Mouse (Mus musculus) CD4-positive, CD25-positive, alpha-beta regulatory T cell, adult 4 months (primary cell): Measurements from ENCODE around the gene Vmn1r35. TPM values are rescaled to one million over a fixed set of nuclear protein-coding genes. Genes with fewer than 3 reads are reported as not detected.
"Not testable (repeated sequence)": the region's sequence is repeated elsewhere in the genome, so short reads cannot be mapped to it uniquely, and the experiment has no call there.

ENCODE experiments used
- ATAC-seq: one replicate; pipeline ENCODE4 v1.8.0; 2017
- polyA plus RNA-seq, 2 experiments: library from polyadenylated mRNA; unstranded; fragments of 100-300 nt; shearing (Covaris generic); gene quantifications; one replicate each; pipeline ENCODE4 v1.2.1; 2017

Gene Vmn1r35
- polyA plus RNA-seq: not detected

DNA sequence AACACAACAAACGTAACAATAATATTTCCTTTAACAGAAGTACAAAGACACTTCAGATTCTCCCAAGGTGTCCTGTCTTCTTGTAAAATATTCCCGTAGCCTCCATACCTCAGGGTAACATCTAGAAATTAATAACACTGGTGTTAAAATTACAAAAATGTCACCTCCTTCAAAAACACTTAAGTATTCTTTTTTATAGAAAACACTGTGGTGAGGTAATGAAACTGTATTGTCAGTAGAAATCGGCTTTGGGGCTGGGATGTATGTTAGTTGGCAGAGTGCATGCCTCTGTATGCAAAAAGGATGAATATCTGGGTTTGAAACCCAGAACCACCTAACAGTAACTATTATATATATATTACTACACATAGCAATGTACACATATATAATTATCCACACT lies at the start of gene Vmn1r35:
Gene Vmn1r35 (minus strand): TSS at position 101 of the 400 bp plus-strand sequence.
- no peak for ATAC-seq

DNA sequence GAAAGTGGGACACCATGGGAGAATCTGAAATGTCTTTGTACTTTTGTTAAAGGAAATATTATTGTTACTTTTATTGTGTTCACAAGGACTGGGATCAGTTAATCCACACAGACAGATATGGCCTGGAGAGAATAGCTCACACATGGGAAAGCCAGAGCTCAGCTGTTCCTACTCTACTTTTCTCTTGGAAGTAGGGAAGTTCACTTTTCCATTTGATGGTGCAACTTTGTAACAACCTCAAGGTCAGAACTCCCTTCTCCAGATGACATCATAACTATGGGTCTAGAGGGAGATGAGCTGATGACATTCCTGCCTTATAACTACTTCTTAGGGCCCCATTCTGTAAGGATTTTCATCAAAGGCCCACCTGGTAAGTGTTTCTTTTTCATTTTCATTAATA lies 43.4 kb upstream of the Vmn1r35 start, which contains the start of gene Vmn1r37:
Gene Vmn1r37 (plus strand): TSS at position 301 of the 400 bp plus-strand sequence.
- ATAC-seq: not testable (repeated sequence)

DNA sequence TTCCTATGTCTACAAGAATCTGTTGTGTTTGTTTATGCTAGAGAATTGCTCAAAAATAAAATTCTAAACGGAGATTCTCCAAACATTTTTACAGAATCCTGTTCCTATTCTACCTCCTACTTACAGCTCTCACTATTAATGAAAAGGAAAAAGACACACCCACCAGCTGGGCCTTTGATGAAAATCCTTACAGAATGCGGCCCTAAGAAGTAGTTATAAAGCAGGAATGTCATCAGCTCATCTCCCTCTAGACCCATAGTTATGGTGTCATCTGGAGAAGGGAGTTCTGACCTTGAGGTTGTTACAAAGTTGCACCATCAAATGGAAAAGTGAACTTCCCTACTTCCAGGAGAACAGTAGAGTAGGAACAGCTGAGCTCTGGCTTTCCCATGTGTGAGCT lies 33.4 kb upstream of the Vmn1r35 start, which contains the start of gene Vmn1r36:
Gene Vmn1r36 (minus strand): TSS at position 101 of the 400 bp plus-strand sequence.
- ATAC-seq: not testable (repeated sequence)

DNA sequence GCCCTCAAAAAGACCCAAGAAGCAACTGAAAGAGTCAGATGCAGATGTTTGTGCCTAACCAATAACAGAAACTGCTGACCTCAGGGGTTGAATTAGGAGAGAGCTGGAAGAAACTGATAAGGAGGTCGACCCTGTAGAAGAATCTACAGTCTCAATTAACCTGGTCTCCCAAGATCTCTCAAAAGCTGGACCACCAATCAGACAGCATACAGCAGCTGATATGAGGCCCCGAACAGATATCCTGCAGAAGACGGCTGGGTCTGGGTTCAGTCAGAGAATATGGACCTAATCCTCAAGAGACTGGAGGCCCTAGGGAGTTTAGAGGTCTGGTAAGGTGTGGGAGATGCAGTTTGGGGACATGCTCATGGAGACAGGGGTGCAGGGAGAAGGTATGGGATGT lies 28.1 kb upstream of the Vmn1r35 start:
- ATAC-seq: no peak

DNA sequence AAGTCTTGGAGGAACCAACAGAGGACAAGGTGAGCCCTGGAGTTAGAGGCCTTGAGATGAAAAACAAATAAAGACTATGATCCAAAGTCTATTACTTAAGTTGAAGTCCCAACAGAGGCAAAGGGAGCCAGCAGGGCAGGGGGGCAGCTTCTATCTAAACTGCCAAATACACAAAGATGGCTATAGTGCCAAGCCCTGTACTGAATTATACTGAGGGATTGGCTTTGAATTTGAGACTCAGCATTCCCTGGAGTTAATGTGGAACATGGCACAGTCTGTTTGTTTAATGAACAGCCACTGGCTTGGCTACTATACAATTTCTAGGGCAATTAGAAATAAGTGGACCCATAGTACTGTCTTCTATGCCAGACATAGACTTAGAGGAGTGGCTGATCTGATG lies 23.2 kb upstream of the Vmn1r35 start:
- ATAC-seq: no peak

DNA sequence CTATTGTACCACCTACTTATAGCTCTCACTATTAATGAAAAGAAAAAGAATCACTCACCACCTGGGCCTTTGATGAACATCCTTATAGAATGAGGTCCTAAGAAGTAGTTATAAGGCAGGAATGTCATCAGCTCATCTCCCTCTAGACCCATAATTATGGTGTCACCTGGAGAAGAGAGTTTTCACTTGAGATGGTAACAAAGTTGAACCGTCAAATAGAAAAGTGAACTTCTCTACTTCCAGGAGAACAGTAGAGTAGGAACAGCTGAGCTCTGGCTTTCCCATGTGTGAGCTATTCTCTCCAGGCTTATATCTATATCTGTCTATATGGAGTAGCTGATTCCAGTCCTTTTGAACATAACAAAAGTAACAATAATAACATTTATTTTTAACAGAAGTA lies 41.9 kb downstream of the Vmn1r35 start, which contains the start of gene Vmn1r34:
Gene Vmn1r34 (minus strand): TSS at position 101 of the 400 bp plus-strand sequence.
- ATAC-seq: no peak

Other genes with a start within 250 kb of the Vmn1r35 start
- 10 to 100 TPM; 25.8 to 28.3 TPM for gene Mad2l1, start 150.5 kb downstream of the Vmn1r35 start, polyA plus RNA-seq
- gene Vmn1r32, start 125.8 kb downstream of the Vmn1r35 start, polyA plus RNA-seq: under 1 TPM in 1 of 2 experiments, not detected in 1; 0.12 TPM
- gene Vmn1r33, start 67.6 kb downstream of the Vmn1r35 start, polyA plus RNA-seq: not detected
- not detected for gene Vmn1r34, start 42.0 kb downstream of the Vmn1r35 start, polyA plus RNA-seq
- not detected for gene Vmn1r36, start 33.3 kb upstream of the Vmn1r35 start, polyA plus RNA-seq
- not detected for gene Vmn1r37, start 43.5 kb upstream of the Vmn1r35 start, polyA plus RNA-seq
- gene Vmn1r38, start 96.7 kb upstream of the Vmn1r35 start, polyA plus RNA-seq: not detected
- not detected for gene Vmn1r39, start 124.7 kb upstream of the Vmn1r35 start, polyA plus RNA-seq
- gene Gng12, start 210.5 kb upstream of the Vmn1r35 start, polyA plus RNA-seq: 10 to 100 TPM; 15.8 to 21.0 TPM